Mouse (Mus musculus) heart, postnatal 0 days (tissue): Measurements from ENCODE around the gene Sspo.

ENCODE experiments used
- CTCF ChIP-seq: IDR thresholded peaks from 2 replicates; pipeline ENCODE4 v1.5.1; 2016; ENCODE audit warnings: antibody characterized with exemption, control low read depth, low read depth
- EP300 ChIP-seq: IDR thresholded peaks from 2 replicates; pipeline ENCODE4 v1.6.1; 2016; ENCODE audit warnings: antibody characterized with exemption, low read depth

- TF ChIP-seq EP300 (no peak), CTCF (no peak)
Observed at GRCm38 (mm10) chr6:48491361-48491760, 43.3 kb downstream of the Sspo start.
